Mouse (Mus musculus): ENCODE data around the gene Gse1. TPM values are rescaled to one million over a fixed set of nuclear protein-coding genes. Genes with fewer than 3 reads are reported as not detected.

Gene Gse1
- polyA plus RNA-seq, 1 experiment from 2014 or later: 6.9 TPM

DNA sequence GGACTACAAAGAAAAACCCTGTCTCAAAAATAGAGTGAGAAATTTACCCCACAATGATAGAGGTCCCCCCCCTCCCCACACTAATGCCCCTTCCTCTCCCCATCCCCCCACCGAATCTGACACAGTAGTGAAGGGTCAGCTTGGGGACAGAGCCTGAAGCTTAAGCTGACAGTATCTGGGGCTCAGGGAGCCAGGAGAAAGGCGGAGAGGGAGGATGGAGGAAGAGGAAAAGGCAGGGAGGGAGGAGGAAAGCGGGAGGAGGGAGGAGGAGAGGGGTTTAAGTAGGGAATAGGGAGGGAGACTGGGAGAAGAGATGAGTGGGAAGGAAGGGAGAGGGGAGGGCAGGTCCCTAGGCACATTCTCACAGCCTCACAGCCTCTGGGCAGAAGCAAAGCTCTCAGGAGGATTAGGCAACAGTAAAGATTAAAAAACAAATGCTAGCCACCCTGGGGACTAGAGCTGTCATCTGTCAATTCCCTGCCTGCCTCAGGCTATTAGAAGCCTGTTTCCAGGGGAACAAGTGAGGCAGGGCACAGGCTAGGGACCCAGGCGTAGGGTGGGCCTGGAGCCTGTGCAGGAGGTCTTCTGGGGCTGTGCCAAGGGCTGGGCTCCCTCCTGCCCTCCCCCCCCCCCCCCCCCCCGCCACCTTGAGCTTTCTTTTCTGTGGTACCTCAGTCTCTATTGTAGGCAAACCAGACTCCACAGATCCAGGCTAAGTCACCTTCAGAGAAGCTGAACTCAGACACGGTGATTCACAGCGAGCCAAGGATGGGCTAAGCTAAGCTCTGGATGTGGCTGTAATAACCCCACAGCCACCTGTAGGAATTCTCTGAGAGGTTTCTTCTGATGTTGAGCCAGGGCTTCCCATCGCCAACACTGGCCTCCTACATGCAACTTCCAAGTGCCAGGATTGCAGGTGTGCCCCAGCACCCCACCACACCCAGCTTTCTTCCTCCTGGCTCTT, 388.7 kb downstream of the Gse1 start:
- Histone ChIP-seq H3K4me2 (ENCODE audit: low read depth, low read length) (no peak overlapping the region), H3K9ac (ENCODE audit: low read length) (no peak overlapping the region), H3K27me3 (ENCODE audit: control insufficient read depth, insufficient read depth, low read length) (no peaks in the 10 kb centered on the region), H3K4me1 (ENCODE audit: control insufficient read depth, insufficient read depth, low read length) (0 out of 2 replicates have a peak, but pooled peaks cover 4% of the 10 kb centered on the region), H3K4me3 (replicated peaks; ENCODE audit: low read length) (no peak overlapping the region), H3K27ac (ENCODE audit: low read length) (no peak overlapping the region), H3K36me3 (ENCODE audit: control insufficient read depth, insufficient read depth, low read length) (no peaks in the 10 kb centered on the region), H3K9me3 (replicated peaks; ENCODE audit: control insufficient read depth, low read length) (no peaks in the 10 kb centered on the region)
- no peak for ATAC-seq (ENCODE audit: insufficient read depth, low FRiP score)
- 43% methylated on average over 7 of the region's 8 CpGs for WGBS

DNA sequence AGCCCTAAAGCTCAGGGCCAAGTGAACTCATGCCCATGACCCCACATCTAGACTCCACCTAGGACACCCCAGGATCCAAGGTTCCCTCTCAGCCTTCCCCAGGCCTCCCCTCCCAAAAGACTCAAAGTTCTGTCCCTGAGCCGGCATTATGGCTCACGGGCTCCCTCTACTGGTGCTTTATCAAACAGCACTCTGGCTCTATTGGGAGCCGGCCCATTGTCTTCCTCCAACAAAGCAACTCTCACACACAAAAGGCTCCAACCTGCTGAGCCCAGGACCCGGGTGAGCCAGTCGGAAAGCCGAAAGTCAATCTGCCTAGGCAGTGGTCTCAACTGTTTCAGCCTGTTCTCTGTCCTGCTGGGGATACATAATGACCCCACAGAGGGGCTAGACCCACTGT, 389.9 kb downstream of the Gse1 start:
- H3K4me1 ChIP-seq (ENCODE audit: control insufficient read depth, insufficient read depth, low read length): 0 out of 2 replicates have a peak, but pooled peaks cover 4% of the 10 kb centered on the region
- no peaks in the 10 kb centered on the region for H3K36me3 ChIP-seq (ENCODE audit: control insufficient read depth, insufficient read depth, low read length)
- peak; percentile 31 for ATAC-seq (ENCODE audit: insufficient read depth, low FRiP score)
- H3K4me3 ChIP-seq (replicated peaks; ENCODE audit: low read length): no peak overlapping the region
- H3K27me3 ChIP-seq (ENCODE audit: control insufficient read depth, insufficient read depth, low read length): no peaks in the 10 kb centered on the region
- no peak overlapping the region for H3K9ac ChIP-seq (ENCODE audit: low read length)
- H3K4me2 ChIP-seq (ENCODE audit: low read depth, low read length): no peak overlapping the region
- no peak overlapping the region for H3K27ac ChIP-seq (ENCODE audit: low read length)
- WGBS: 2% methylated on average over 6 of the region's 6 CpGs
- H3K9me3 ChIP-seq (replicated peaks; ENCODE audit: control insufficient read depth, low read length): no peaks in the 10 kb centered on the region

DNA sequence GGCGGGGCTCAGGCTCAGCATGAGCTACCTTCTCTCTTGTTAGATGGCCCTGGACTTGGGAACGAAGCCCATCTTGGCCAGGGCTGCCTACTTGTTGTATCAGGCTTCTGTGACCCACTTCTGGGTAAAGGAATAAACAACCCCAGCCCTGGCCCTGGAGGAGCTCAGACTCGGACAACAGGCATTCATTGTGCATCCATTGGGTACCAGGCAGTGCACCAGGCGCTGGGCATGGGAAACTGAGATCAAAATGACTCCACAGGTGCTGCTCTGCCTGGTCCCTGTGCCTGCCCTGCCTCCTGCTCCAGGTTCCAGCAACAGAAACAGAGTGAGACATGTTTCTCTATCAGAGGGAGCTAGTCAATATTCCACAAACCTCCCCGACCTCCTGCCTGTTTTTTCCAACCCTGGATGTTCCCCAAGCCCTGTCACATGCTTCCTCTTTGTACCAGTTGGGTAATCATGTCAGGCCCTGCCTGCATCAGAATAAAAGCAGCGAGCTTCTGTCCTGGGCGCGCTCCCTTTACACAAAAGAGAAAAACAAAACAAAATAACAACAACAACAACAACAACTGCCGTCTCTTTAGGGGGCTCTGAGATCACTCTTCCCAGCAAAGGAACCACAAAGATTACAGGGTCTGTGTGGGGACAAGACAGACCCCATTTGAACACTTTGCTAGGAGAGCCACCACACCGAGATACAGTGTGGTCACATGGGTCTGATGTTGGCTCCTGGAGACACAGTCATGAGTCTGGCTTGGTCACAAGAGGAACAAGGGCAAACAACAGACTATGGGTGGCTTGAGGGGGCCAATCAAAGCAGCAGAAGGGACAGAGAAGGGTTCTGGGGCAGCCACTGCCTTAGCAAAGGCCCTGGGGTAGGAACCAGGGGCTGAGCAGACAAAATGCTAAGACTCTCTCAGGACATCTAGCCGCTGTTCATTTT, 391.3 kb downstream of the Gse1 start:
- Histone ChIP-seq H3K9ac (ENCODE audit: low read length) (no peak overlapping the region), H3K4me1 (ENCODE audit: control insufficient read depth, insufficient read depth, low read length) (0 out of 2 replicates have a peak, but pooled peaks cover 4% of the 10 kb centered on the region), H3K4me3 (replicated peaks; ENCODE audit: low read length) (no peak overlapping the region), H3K36me3 (ENCODE audit: control insufficient read depth, insufficient read depth, low read length) (no peaks in the 10 kb centered on the region), H3K4me2 (ENCODE audit: low read depth, low read length) (no peak overlapping the region), H3K27me3 (ENCODE audit: control insufficient read depth, insufficient read depth, low read length) (no peaks in the 10 kb centered on the region), H3K27ac (ENCODE audit: low read length) (no peak overlapping the region), H3K9me3 (replicated peaks; ENCODE audit: control insufficient read depth, low read length) (no peaks in the 10 kb centered on the region)
- 74% methylated on average over 11 of the region's 11 CpGs for WGBS
- no peak for ATAC-seq (ENCODE audit: insufficient read depth, low FRiP score)

DNA sequence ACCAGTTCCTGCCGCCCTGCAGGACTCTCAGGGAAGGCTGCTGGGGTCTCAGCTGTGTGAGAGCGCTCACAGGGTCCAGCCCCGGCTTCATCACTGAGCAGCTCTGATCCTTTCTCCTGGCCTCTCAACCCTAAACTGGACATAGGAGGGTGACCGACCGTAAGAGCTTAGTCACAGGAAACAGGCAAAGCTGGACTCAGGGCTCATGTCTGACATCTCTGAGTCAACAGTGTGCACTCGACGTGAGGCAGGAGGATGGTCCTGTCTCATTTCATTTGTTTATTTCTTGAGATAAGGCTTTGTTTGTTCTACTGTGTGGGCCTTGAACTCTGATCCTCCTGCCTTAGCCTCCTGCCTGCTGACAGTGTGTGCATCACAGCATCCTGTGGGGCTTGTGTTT, 392.2 kb downstream of the Gse1 start:
- H3K9me3 ChIP-seq (replicated peaks; ENCODE audit: control insufficient read depth, low read length): no peaks in the 10 kb centered on the region
- H3K4me1 ChIP-seq (ENCODE audit: control insufficient read depth, insufficient read depth, low read length): 0 out of 2 replicates have a peak, but pooled peaks cover 4% of the 10 kb centered on the region
- ATAC-seq (ENCODE audit: insufficient read depth, low FRiP score): no peak
- WGBS: 36% methylated on average over 7 of the region's 7 CpGs
- H3K9ac ChIP-seq (ENCODE audit: low read length): no peak overlapping the region
- no peak overlapping the region for H3K4me3 ChIP-seq (replicated peaks; ENCODE audit: low read length)
- H3K36me3 ChIP-seq (ENCODE audit: control insufficient read depth, insufficient read depth, low read length): no peaks in the 10 kb centered on the region
- no peak overlapping the region for H3K27ac ChIP-seq (ENCODE audit: low read length)
- no peak overlapping the region for H3K4me2 ChIP-seq (ENCODE audit: low read depth, low read length)
- no peaks in the 10 kb centered on the region for H3K27me3 ChIP-seq (ENCODE audit: control insufficient read depth, insufficient read depth, low read length)

DNA sequence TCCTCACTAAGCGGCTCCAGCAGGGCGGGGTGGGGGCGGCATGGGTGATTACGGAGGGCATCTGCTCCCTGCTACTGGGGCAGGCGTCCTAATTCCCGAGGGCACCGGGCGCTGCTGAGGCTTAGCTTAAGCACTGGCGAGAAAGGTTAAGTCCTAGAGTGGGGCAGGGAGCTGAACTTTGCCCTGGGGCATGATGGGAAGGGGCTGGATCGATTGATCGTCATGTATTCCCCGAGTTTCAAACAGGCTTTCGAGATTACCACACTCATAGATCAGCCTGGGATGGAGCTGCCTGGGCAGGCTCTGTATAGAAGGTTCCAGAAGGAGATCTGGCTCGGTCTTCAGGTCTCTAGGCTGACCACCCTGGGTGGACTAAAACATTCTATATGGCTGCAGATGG, 393.9 kb downstream of the Gse1 start:
- Histone ChIP-seq H3K36me3 (ENCODE audit: control insufficient read depth, insufficient read depth, low read length) (no peaks in the 10 kb centered on the region), H3K27me3 (ENCODE audit: control insufficient read depth, insufficient read depth, low read length) (no peaks in the 10 kb centered on the region), H3K9me3 (replicated peaks; ENCODE audit: control insufficient read depth, low read length) (no peaks in the 10 kb centered on the region), H3K4me2 (ENCODE audit: low read depth, low read length) (no peak overlapping the region), H3K9ac (ENCODE audit: low read length) (no peak overlapping the region), H3K4me1 (ENCODE audit: control insufficient read depth, insufficient read depth, low read length) (0 out of 2 replicates have a peak, but pooled peaks cover 4% of the 10 kb centered on the region), H3K4me3 (replicated peaks; ENCODE audit: low read length) (no peak overlapping the region), H3K27ac (ENCODE audit: low read length) (no peak overlapping the region)
- WGBS: 68% methylated on average over 14 of the region's 14 CpGs
- no peak for ATAC-seq (ENCODE audit: insufficient read depth, low FRiP score)

DNA sequence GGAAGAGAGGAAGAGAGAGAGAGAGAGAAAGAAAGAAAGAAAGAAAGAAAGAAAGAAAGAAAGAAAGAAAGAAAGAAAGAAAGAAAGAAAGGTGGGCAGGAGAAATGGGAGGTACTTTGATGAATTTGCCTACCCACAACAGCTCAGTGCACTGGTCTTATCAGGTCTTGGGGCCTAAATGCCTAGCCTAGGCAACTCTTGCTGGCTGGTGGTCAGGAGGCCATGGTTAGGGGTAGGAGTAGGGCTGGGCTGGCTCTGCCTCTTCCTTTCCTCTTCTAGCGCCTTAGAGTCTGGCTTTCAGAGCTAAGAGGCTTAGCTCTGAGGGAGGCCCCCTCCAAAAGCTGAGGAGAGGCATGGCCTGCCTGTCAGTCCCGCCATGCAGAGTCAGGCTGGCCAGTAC, 395.4 kb downstream of the Gse1 start:
- H3K4me2 ChIP-seq (ENCODE audit: low read depth, low read length): no peak overlapping the region
- H3K4me1 ChIP-seq (ENCODE audit: control insufficient read depth, insufficient read depth, low read length): 0 out of 2 replicates have a peak, but pooled peaks cover 4% of the 10 kb centered on the region
- no peaks in the 10 kb centered on the region for H3K9me3 ChIP-seq (replicated peaks; ENCODE audit: control insufficient read depth, low read length)
- H3K36me3 ChIP-seq (ENCODE audit: control insufficient read depth, insufficient read depth, low read length): no peaks in the 10 kb centered on the region
- no peak overlapping the region for H3K27ac ChIP-seq (ENCODE audit: low read length)
- no peaks in the 10 kb centered on the region for H3K27me3 ChIP-seq (ENCODE audit: control insufficient read depth, insufficient read depth, low read length)
- 41% methylated on average over 2 of the region's 2 CpGs for WGBS
- no peak for ATAC-seq (ENCODE audit: insufficient read depth, low FRiP score)
- H3K4me3 ChIP-seq (replicated peaks; ENCODE audit: low read length): no peak overlapping the region
- H3K9ac ChIP-seq (ENCODE audit: low read length): no peak overlapping the region

DNA sequence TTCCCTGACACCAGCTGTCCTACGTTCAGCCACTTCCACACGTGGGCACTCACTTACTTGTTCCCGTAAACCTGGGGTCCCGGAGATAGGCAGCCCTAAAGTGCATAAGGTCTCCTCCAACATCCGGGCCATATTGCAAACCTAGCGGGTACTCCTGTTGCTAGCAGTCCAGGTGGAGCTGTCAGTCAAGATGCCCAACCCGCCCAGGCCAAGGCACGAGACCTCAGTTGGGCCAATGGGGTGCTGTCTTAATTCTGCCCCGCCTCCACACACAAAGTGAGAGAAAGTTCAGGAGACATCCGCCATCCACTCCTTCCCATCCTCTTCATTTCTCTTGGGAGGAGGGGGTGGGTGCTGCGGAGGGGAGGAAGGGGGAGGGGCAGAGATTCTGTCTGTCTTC, 398.2 kb downstream of the Gse1 start:
- H3K9ac ChIP-seq (ENCODE audit: low read length): no peak overlapping the region
- WGBS: 62% methylated on average over 11 of the region's 11 CpGs
- H3K27me3 ChIP-seq (ENCODE audit: control insufficient read depth, insufficient read depth, low read length): no peaks in the 10 kb centered on the region

DNA sequence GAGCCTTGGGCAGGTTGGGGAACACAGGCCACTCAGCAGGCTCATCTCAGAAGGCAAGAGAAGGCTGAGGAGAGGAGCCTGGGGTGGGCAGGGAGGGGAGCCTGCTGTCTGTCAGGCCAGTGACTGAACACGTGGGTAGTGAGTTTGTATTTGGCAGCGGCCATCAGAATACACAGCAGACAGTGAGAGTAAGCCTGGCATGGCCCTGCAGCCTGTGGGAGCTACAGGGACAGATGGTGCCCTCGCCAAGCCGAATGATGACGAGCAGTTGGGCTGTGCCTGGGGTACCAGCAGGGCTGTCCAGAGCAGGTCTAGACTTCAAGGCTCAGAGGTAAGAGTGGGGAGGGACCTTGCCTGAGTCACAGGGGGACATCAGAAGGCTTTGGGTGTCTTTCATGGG, 399.0 kb downstream of the Gse1 start:
- Histone ChIP-seq H3K4me3 (replicated peaks; ENCODE audit: low read length) (no peak overlapping the region), H3K9me3 (replicated peaks; ENCODE audit: control insufficient read depth, low read length) (no peaks in the 10 kb centered on the region), H3K4me2 (ENCODE audit: low read depth, low read length) (no peak overlapping the region), H3K27ac (ENCODE audit: low read length) (no peak overlapping the region), H3K4me1 (ENCODE audit: control insufficient read depth, insufficient read depth, low read length) (peaks cover 2% of the 10 kb centered on the region; the same call in 1 of the 2 replicates), H3K27me3 (ENCODE audit: control insufficient read depth, insufficient read depth, low read length) (no peaks in the 10 kb centered on the region), H3K9ac (ENCODE audit: low read length) (no peak overlapping the region), H3K36me3 (ENCODE audit: control insufficient read depth, insufficient read depth, low read length) (no peaks in the 10 kb centered on the region)
- 86% methylated on average over 5 of the region's 5 CpGs for WGBS
- no peak for ATAC-seq (ENCODE audit: insufficient read depth, low FRiP score)

More for the DNA sequence above, 398.2 kb downstream of the Gse1 start:
- Histone ChIP-seq H3K27ac (ENCODE audit: low read length) (no peak overlapping the region), H3K36me3 (ENCODE audit: control insufficient read depth, insufficient read depth, low read length) (no peaks in the 10 kb centered on the region), H3K4me1 (ENCODE audit: control insufficient read depth, insufficient read depth, low read length) (no peaks in the 10 kb centered on the region), H3K9me3 (replicated peaks; ENCODE audit: control insufficient read depth, low read length) (no peaks in the 10 kb centered on the region), H3K4me3 (replicated peaks; ENCODE audit: low read length) (no peak overlapping the region), H3K4me2 (ENCODE audit: low read depth, low read length) (no peak overlapping the region)
- ATAC-seq (ENCODE audit: insufficient read depth, low FRiP score): no peak

All from stomach, embryonic 16.5 days (tissue).